Mouse (Mus musculus) neural tube, embryonic 15.5 days (tissue): Measurements from ENCODE around the gene Tk1. TPM values are rescaled to one million over a fixed set of nuclear protein-coding genes. Genes with fewer than 3 reads are reported as not detected.
"Not testable (repeated sequence)": the region's sequence is repeated elsewhere in the genome, so short reads cannot be mapped to it uniquely, and the experiment has no call there.

Experiments
- ATAC-seq: fragments of 200-750 bp; cut with Nextera tagmentation; 2 replicates; pipeline ENCODE4 v1.8.0; 2017; ENCODE audit warnings: mild to moderate bottlenecking, moderate TSS enrichment, moderate library complexity; ENCODE audit not compliant: low FRiP score
- H3K27ac ChIP-seq: fragments of 300-500 bp; sonication (generic); replicated peaks from 2 replicates; pipeline ENCODE4 v1.5.1; 2015; ENCODE audit warnings: mild to moderate bottlenecking, inconsistent platforms
- H3K27me3 ChIP-seq: fragments of 300-500 bp; sonication (generic); replicated peaks from 2 replicates; pipeline ENCODE4 v1.6.1; 2015; ENCODE audit warnings: inconsistent platforms
- H3K36me3 ChIP-seq: fragments of 300-500 bp; sonication (generic); 2 replicates; pipeline ENCODE4 v1.6.1; 2015; ENCODE audit warnings: inconsistent platforms
- H3K4me1 ChIP-seq: fragments of 300-500 bp; sonication (generic); 2 replicates; pipeline ENCODE4 v1.6.1; 2015; ENCODE audit warnings: inconsistent platforms
- H3K4me2 ChIP-seq: fragments of 300-500 bp; sonication (generic); 2 replicates; pipeline ENCODE4 v1.6.1; 2015; ENCODE audit warnings: inconsistent platforms, mild to moderate bottlenecking, moderate library complexity
- H3K4me3 ChIP-seq: fragments of 300-500 bp; sonication (generic); replicated peaks from 2 replicates; pipeline ENCODE4 v1.5.1; 2015; ENCODE audit warnings: mild to moderate bottlenecking, inconsistent platforms
- H3K9ac ChIP-seq: fragments of 300-500 bp; sonication (generic); replicated peaks from 2 replicates; pipeline ENCODE4 v1.6.1; 2015; ENCODE audit warnings: mild to moderate bottlenecking, inconsistent platforms
- H3K9me3 ChIP-seq: fragments of 300-500 bp; sonication (generic); replicated peaks from 2 replicates; pipeline ENCODE4 v1.6.1; 2016; ENCODE audit warnings: inconsistent platforms
- WGBS: fragments of 180-500 bp; shearing (Covaris S2); methylation state at CpG from one replicate; pipeline ENCODE4 v1.1.7; 2015; ENCODE audit warnings: mixed read lengths; 5-methylcytosine and 5-hydroxymethylcytosine counted together
- polyA plus RNA-seq: library from polyadenylated mRNA; unstranded; fragments of >200 nt; fragmentation: Nextera tagmentation; extraction: Ambion mirVana; gene quantifications from 2 replicates; pipeline ENCODE4 v1.2.1, GENCODE M21; 2015

The Tk1 gene
- polyA plus RNA-seq, 1 experiment from 2014 or later: 15.6 TPM

DNA sequence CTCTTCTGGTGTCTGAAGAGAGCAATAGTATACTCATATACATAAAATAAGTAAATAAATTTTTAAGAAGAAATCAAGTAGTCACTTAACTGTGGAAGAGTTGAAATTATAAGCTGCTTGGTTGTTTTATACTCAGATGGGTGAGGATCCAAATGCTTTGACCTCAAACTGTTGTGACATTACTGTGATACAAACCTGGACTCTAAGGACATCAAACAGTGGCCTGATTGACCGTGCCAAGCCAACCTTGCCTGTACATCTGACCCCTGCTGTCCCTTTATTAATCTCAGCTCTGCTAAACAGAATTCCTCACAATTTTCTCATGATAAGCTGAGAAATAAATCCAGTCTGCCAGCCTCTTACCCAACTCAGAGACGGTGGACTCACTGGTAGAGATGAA lies 19.8 kb upstream of the Tk1 start:
- Histone ChIP-seq H3K9ac (no peak overlapping the region), H3K9me3 (no peaks in the 10 kb centered on the region), H3K4me3 (no peak overlapping the region), H3K27me3 (no peaks in the 10 kb centered on the region), H3K36me3 (no peaks in the 10 kb centered on the region), H3K4me1 (peaks cover 25% of the 10 kb centered on the region), H3K27ac (no peak overlapping the region), H3K4me2 (no peak overlapping the region)
- ATAC-seq: no peak
- WGBS: 82% methylated on average over 2 of the region's 2 CpGs

- WGBS: 82% methylated on average over 2 of the region's 2 CpGs
- Histone ChIP-seq H3K36me3 (no peaks in the 10 kb centered on the region), H3K4me2 (no peak overlapping the region), H3K9ac (no peak overlapping the region), H3K4me1 (peaks cover 20% of the 10 kb centered on the region), H3K9me3 (no peaks in the 10 kb centered on the region), H3K27me3 (no peaks in the 10 kb centered on the region), H3K27ac (no peak overlapping the region), H3K4me3 (no peak overlapping the region)
- no peak for ATAC-seq
Measured at GRCm38 (mm10) chr11:117844997-117845396, 19.1 kb upstream of the Tk1 start.

GRCm38 (mm10) chr11:117843434-117843833 lies 17.5 kb upstream of the Tk1 start:
- Histone ChIP-seq H3K27me3 (no peaks in the 10 kb centered on the region), H3K4me1 (peaks cover 9% of the 10 kb centered on the region), H3K9me3 (no peaks in the 10 kb centered on the region), H3K36me3 (no peaks in the 10 kb centered on the region), H3K4me3 (no peak overlapping the region), H3K27ac (no peak overlapping the region), H3K9ac (no peak overlapping the region), H3K4me2 (no peak overlapping the region)
- 84% methylated on average over 2 of the region's 2 CpGs for WGBS
- no peak for ATAC-seq

DNA sequence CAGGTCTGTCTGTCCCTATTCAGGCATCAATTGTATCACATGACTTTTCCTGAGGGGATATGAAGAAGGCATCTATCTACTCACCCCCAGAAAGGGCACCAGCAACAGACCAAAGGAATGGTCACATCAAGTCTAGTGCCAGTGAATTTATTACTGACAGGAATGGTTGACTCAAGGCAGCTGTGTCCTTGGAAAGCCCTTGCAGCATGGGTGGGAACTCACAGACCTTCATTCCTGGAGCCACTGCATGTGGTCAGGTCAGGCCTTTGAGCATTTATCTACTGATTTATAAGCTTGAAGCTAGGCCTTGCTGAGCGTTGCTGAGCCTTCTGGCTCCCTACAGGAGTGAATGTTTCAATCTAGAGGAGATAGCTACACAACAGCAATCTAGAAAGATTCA lies 15.0 kb upstream of the Tk1 start:
- Histone ChIP-seq H3K4me1 (peaks cover 4% of the 10 kb centered on the region; the same call in 1 of the 2 replicates), H3K9me3 (no peaks in the 10 kb centered on the region), H3K36me3 (no peaks in the 10 kb centered on the region), H3K27me3 (no peaks in the 10 kb centered on the region), H3K9ac (no peak overlapping the region), H3K27ac (no peak overlapping the region), H3K4me2 (no peak overlapping the region), H3K4me3 (no peak overlapping the region)
- no peak for ATAC-seq
- WGBS: 54% methylated on average over 1 of the region's 1 CpGs

DNA sequence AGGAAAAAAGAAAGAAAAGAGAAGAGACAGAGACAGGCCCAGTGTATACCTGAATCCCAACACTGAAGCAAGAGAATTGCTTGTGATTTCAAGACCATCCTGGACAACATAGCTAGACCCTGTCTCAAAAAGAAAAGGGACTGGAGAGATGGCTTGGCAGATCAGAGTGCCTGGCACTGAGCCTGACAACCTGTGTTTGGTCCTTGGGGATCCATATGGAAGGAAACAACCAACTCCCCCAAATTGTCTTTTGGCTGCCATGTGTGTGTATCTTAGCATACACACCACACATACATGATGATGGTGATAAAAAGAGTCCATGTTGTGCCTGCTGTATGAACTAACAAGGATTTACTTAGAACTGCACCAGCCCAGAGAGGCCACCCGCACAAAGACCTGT lies 13.1 kb upstream of the Tk1 start:
- H3K36me3 ChIP-seq: no peaks in the 10 kb centered on the region
- peaks cover 4% of the 10 kb centered on the region; the same call in 1 of the 2 replicates for H3K4me1 ChIP-seq
- H3K27ac ChIP-seq: no peak overlapping the region
- H3K27me3 ChIP-seq: no peaks in the 10 kb centered on the region
- no peaks in the 10 kb centered on the region for H3K9me3 ChIP-seq
- 83% methylated on average over 1 of the region's 1 CpGs for WGBS
- H3K9ac ChIP-seq: no peak overlapping the region
- H3K4me2 ChIP-seq: no peak overlapping the region
- ATAC-seq: no peak
- no peak overlapping the region for H3K4me3 ChIP-seq

- no peak overlapping the region for H3K4me3 ChIP-seq
- H3K9me3 ChIP-seq: no peaks in the 10 kb centered on the region
- H3K4me1 ChIP-seq: peaks cover 4% of the 10 kb centered on the region; the same call in 1 of the 2 replicates
- ATAC-seq: no peak
- no peaks in the 10 kb centered on the region for H3K36me3 ChIP-seq
- no peak overlapping the region for H3K9ac ChIP-seq
- H3K27ac ChIP-seq: no peak overlapping the region
- 78% methylated on average over 2 of the region's 2 CpGs for WGBS
- no peaks in the 10 kb centered on the region for H3K27me3 ChIP-seq
- no peak overlapping the region for H3K4me2 ChIP-seq
Measured at GRCm38 (mm10) chr11:117838572-117838971, 12.7 kb upstream of the Tk1 start.

DNA sequence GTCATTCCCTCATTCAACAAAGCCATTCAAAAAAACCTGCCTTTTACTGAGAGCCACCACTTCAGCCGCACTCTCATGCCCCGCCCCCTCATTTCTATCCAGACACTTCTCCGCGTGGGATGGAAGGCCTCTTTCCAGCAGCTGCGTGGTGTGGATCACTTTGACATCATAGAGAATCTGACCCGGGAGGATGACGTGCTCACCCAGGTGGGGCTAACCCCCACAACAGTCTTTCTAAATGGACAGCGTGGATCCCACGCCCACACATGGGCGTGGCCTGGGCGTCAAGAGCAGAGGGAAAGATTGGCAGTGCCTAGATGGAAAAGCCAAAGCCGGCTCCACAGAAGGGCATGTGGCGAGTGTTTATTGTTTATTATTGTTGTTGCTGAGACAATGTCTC lies 10.4 kb upstream of the Tk1 start:
- no peaks in the 10 kb centered on the region for H3K36me3 ChIP-seq
- no peaks in the 10 kb centered on the region for H3K9me3 ChIP-seq
- no peaks in the 10 kb centered on the region for H3K27me3 ChIP-seq
- H3K4me1 ChIP-seq: peaks cover 14% of the 10 kb centered on the region
- H3K4me3 ChIP-seq: 0 out of 2 replicates have a peak overlapping the region, but pooled peaks have one; percentile 9
- H3K4me2 ChIP-seq: peak overlapping the region; percentile 49
- ATAC-seq: no peak
- 0 out of 2 replicates have a peak overlapping the region, but pooled peaks have one; percentile 3 for H3K9ac ChIP-seq
- WGBS: 24% methylated on average over 13 of the region's 13 CpGs
- H3K27ac ChIP-seq: no peak overlapping the region

GRCm38 (mm10) chr11:117834086-117834485 lies 8.2 kb upstream of the Tk1 start:
- Histone ChIP-seq H3K4me1 (peaks cover 20% of the 10 kb centered on the region), H3K27ac (no peak overlapping the region), H3K4me3 (no peak overlapping the region), H3K9ac (no peak overlapping the region), H3K36me3 (no peaks in the 10 kb centered on the region), H3K9me3 (no peaks in the 10 kb centered on the region), H3K4me2 (no peak overlapping the region), H3K27me3 (no peaks in the 10 kb centered on the region)
- ATAC-seq: no peak
- 95% methylated on average over 8 of the region's 8 CpGs for WGBS

- not testable (repeated sequence) for H3K4me3 ChIP-seq, H3K27ac ChIP-seq, H3K27me3 ChIP-seq, H3K9me3 ChIP-seq, H3K36me3 ChIP-seq, ATAC-seq, H3K4me2 ChIP-seq, H3K9ac ChIP-seq
- H3K4me1 ChIP-seq: peaks cover 26% of the 10 kb centered on the region
- 91% methylated on average over 4 of the region's 6 CpGs for WGBS
Measured at GRCm38 (mm10) chr11:117833509-117833908, 7.6 kb upstream of the Tk1 start.

DNA sequence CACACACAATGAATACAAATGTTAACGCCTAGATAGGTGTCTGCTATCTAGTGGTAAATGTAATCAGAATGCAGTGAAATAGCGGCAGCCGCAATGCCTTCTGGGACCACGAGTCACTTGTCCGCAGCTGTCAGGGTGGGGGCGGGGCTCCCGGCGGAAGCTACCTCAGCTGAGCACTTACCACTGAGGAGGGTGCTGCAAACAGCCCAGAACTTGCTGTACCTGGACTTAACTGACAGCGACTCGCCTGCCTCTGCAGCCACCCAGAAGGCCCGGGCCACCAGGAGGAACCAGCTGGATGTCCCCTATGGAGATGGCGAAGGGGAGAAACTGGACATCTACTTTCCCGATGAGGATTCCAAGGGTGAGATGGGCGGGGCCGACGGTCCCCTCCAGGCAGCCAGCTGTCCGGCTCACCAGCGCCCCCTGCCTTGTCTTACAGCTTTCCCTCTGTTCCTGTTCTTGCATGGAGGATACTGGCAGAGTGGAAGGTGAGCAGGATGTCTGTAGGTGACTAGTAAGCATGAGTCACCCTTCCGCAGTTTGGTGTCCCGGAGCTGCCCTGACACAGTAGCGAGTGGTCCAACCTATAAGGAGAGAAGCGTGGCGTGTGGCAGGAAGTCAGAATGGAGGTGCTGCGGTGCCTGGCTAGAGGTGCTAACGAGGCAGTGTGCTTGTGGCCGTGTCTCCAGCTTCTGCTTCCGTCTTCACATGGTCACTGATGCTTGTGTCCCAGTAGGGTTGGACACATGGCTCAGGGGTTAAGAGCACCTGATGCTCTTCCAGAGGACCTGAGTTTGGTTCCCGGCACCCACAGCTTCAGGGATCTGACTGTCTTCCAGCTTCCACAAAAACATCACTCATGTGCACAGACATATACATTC lies 6.4 kb upstream of the Tk1 start:
- Histone ChIP-seq H3K9ac (no peak overlapping the region; the same call in 1 of the 2 replicates), H3K4me1 (peaks cover 35% of the 10 kb centered on the region), H3K4me2 (peak overlapping the region; percentile 60), H3K4me3 (peak overlapping the region; percentile 41), H3K9me3 (no peaks in the 10 kb centered on the region), H3K36me3 (no peaks in the 10 kb centered on the region), H3K27me3 (no peaks in the 10 kb centered on the region), H3K27ac (peak overlapping the region; percentile 71)
- ATAC-seq: peak; percentile 81
- WGBS: 17% methylated on average over 28 of the region's 28 CpGs

- H3K27me3 ChIP-seq: no peaks in the 10 kb centered on the region
Measured at GRCm38 (mm10) chr11:117830401-117830800, 4.5 kb upstream of the Tk1 start.

GRCm38 (mm10) chr11:117829671-117830215 lies 3.9 kb upstream of the Tk1 start:
- Histone ChIP-seq H3K4me3 (no peak overlapping the region), H3K4me1 (peaks cover 54% of the 10 kb centered on the region), H3K27me3 (no peaks in the 10 kb centered on the region), H3K9me3 (no peaks in the 10 kb centered on the region), H3K27ac (no peak overlapping the region), H3K36me3 (no peaks in the 10 kb centered on the region), H3K9ac (no peak overlapping the region), H3K4me2 (no peak overlapping the region)
- no peak for ATAC-seq
- WGBS: 87% methylated on average over 2 of the region's 2 CpGs

More at GRCm38 (mm10) chr11:117830401-117830800, 4.5 kb upstream of the Tk1 start:
- H3K36me3 ChIP-seq: no peaks in the 10 kb centered on the region
- no peaks in the 10 kb centered on the region for H3K9me3 ChIP-seq
- no peak for ATAC-seq
- no peak overlapping the region for H3K4me3 ChIP-seq
- WGBS: 68% methylated on average over 9 of the region's 9 CpGs
- no peak overlapping the region for H3K9ac ChIP-seq
- H3K27ac ChIP-seq: no peak overlapping the region
- no peak overlapping the region for H3K4me2 ChIP-seq
- peaks cover 47% of the 10 kb centered on the region for H3K4me1 ChIP-seq
